Mouse (Mus musculus): ENCODE data around the gene Cacng3. TPM values are rescaled to one million over a fixed set of nuclear protein-coding genes. Genes with fewer than 3 reads are reported as not detected.

The Cacng3 gene
- polyA plus RNA-seq, 1 experiment from 2014 or later, result 0.39 TPM

GRCm38 (mm10) chr7:122728846-122729245 lies 58.6 kb downstream of the Cacng3 start:
- H3K9me3 ChIP-seq (ENCODE audit: control insufficient read depth, low read length), result no peaks in the 10 kb centered on the region
- H3K36me3 ChIP-seq (ENCODE audit: control insufficient read depth, insufficient read depth, low read length), result no peaks in the 10 kb centered on the region
- H3K4me3 ChIP-seq (ENCODE audit: low read depth, low read length), result no peak overlapping the region
- 45% methylated on average over 7 of the region's 7 CpGs for WGBS
- no peaks in the 10 kb centered on the region for H3K27me3 ChIP-seq (replicated peaks; ENCODE audit: control insufficient read depth, insufficient read depth, low read length)
- H3K27ac ChIP-seq (ENCODE audit: low read depth), result no peak overlapping the region
- no peak overlapping the region for H3K4me2 ChIP-seq (ENCODE audit: low read length)
- H3K4me1 ChIP-seq (replicated peaks; ENCODE audit: control insufficient read depth, insufficient read depth, low read length), result no peaks in the 10 kb centered on the region
- DNase-seq (ENCODE audit: low spot score), result no peak
- H3K9ac ChIP-seq (ENCODE audit: low read length), result no peak overlapping the region
- no peak for ATAC-seq (replicated peaks; ENCODE audit: low FRiP score, low TSS enrichment, low read depth)

DNA sequence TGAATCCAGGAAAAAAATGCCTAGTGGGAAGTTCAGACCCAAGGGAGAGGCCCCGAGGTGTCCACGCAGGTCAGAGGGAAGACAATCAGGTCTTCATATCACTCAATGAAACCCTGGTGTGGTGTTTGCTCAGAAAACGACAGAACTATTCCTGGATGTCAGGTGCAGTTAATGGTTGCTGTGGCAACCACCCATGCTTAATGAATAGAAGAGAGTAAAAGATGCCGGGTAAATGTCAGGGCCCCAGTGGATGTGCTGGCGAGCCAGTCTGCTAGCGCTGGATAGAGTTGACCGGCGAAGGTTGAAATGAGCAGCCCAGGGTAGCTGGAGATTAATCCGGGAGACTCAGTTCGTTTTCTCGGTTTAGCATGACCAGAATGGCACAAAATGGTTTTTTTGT lies 65.0 kb downstream of the Cacng3 start:
- Histone ChIP-seq H3K36me3 (ENCODE audit: control insufficient read depth, insufficient read depth, low read length) (no peaks in the 10 kb centered on the region), H3K27me3 (replicated peaks; ENCODE audit: control insufficient read depth, insufficient read depth, low read length) (no peaks in the 10 kb centered on the region), H3K4me1 (replicated peaks; ENCODE audit: control insufficient read depth, insufficient read depth, low read length) (no peaks in the 10 kb centered on the region), H3K9me3 (ENCODE audit: control insufficient read depth, low read length) (no peaks in the 10 kb centered on the region), H3K4me3 (ENCODE audit: low read depth, low read length) (no peak overlapping the region), H3K27ac (ENCODE audit: low read depth) (no peak overlapping the region), H3K4me2 (ENCODE audit: low read length) (no peak overlapping the region), H3K9ac (ENCODE audit: low read length) (no peak overlapping the region)
- no peak for DNase-seq (ENCODE audit: low spot score)
- no peak for ATAC-seq (replicated peaks; ENCODE audit: low FRiP score, low TSS enrichment, low read depth)
- 78% methylated on average over 11 of the region's 11 CpGs for WGBS

DNA sequence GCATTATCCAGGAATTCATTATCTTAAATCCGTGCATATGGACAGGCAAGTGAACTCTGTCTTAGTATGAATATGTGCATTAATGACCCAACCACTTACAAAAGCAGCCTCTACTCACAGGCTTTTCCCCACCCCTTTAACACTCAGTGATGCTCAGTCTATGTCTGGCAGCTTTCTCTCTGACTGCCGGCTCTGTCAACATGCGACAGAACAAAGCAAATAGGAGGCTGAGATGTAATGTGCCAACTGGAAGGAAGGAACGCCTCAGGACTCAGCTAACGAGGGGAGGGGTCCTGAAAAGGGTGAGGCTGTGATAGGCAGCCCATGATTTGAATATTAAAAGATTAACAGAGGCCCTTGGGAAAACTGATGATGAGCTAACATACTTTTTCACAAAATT lies 68.2 kb downstream of the Cacng3 start:
- H3K4me3 ChIP-seq (ENCODE audit: low read depth, low read length), result no peak overlapping the region
- WGBS, result 37% methylated on average over 5 of the region's 5 CpGs

GRCm38 (mm10) chr7:122740663-122741062 lies 70.4 kb downstream of the Cacng3 start:
- Histone ChIP-seq H3K4me1 (replicated peaks; ENCODE audit: control insufficient read depth, insufficient read depth, low read length) (no peaks in the 10 kb centered on the region), H3K36me3 (ENCODE audit: control insufficient read depth, insufficient read depth, low read length) (no peaks in the 10 kb centered on the region), H3K27ac (ENCODE audit: low read depth) (no peak overlapping the region), H3K9ac (ENCODE audit: low read length) (no peak overlapping the region), H3K9me3 (ENCODE audit: control insufficient read depth, low read length) (no peaks in the 10 kb centered on the region), H3K27me3 (replicated peaks; ENCODE audit: control insufficient read depth, insufficient read depth, low read length) (no peaks in the 10 kb centered on the region), H3K4me3 (ENCODE audit: low read depth, low read length) (no peak overlapping the region), H3K4me2 (ENCODE audit: low read length) (no peak overlapping the region)
- DNase-seq (ENCODE audit: low spot score) (no peak), ATAC-seq (replicated peaks; ENCODE audit: low FRiP score, low TSS enrichment, low read depth) (no peak)
- 94% methylated on average over 2 of the region's 2 CpGs for WGBS

More for the DNA sequence above, 68.2 kb downstream of the Cacng3 start:
- ATAC-seq (replicated peaks; ENCODE audit: low FRiP score, low TSS enrichment, low read depth), result no peak
- Histone ChIP-seq H3K4me1 (replicated peaks; ENCODE audit: control insufficient read depth, insufficient read depth, low read length) (no peaks in the 10 kb centered on the region), H3K9me3 (ENCODE audit: control insufficient read depth, low read length) (no peaks in the 10 kb centered on the region), H3K27ac (ENCODE audit: low read depth) (no peak overlapping the region), H3K9ac (ENCODE audit: low read length) (no peak overlapping the region), H3K36me3 (ENCODE audit: control insufficient read depth, insufficient read depth, low read length) (no peaks in the 10 kb centered on the region), H3K4me2 (ENCODE audit: low read length) (no peak overlapping the region), H3K27me3 (replicated peaks; ENCODE audit: control insufficient read depth, insufficient read depth, low read length) (no peaks in the 10 kb centered on the region)
- no peak for DNase-seq (ENCODE audit: low spot score)

GRCm38 (mm10) chr7:122755920-122756603 lies 85.8 kb downstream of the Cacng3 start:
- Histone ChIP-seq H3K4me1 (replicated peaks; ENCODE audit: control insufficient read depth, insufficient read depth, low read length) (no peaks in the 10 kb centered on the region), H3K27me3 (replicated peaks; ENCODE audit: control insufficient read depth, insufficient read depth, low read length) (no peaks in the 10 kb centered on the region), H3K9ac (ENCODE audit: low read length) (no peak overlapping the region), H3K4me2 (ENCODE audit: low read length) (no peak overlapping the region), H3K9me3 (ENCODE audit: control insufficient read depth, low read length) (no peaks in the 10 kb centered on the region), H3K4me3 (ENCODE audit: low read depth, low read length) (no peak overlapping the region), H3K36me3 (ENCODE audit: control insufficient read depth, insufficient read depth, low read length) (no peaks in the 10 kb centered on the region), H3K27ac (ENCODE audit: low read depth) (no peak overlapping the region)
- WGBS, result 84% methylated on average over 5 of the region's 5 CpGs
- ATAC-seq (replicated peaks; ENCODE audit: low FRiP score, low TSS enrichment, low read depth) (no peak), DNase-seq (ENCODE audit: low spot score) (no peak)

DNA sequence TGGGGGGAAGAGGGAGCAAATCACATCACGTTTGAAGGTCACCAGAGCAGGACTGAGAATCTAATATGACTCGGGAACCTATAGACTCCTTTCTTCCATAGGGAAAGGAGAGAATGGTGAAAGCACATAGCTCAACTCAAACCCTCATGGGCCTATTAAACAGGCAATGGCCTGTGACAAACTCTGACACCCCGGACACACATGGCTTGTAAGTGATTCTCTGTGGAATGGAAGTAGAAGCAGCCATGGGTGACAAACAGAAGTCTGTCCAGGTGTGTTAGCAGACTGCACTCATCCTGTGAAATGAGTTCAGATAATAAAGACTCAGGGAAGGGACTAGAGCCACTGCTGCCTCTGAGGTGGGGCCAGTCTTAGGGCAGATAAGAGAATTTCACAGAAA lies 88.4 kb downstream of the Cacng3 start:
- no peak for DNase-seq (ENCODE audit: low spot score)
- Histone ChIP-seq H3K27ac (ENCODE audit: low read depth) (no peak overlapping the region), H3K27me3 (replicated peaks; ENCODE audit: control insufficient read depth, insufficient read depth, low read length) (no peaks in the 10 kb centered on the region), H3K9ac (ENCODE audit: low read length) (no peak overlapping the region), H3K4me1 (replicated peaks; ENCODE audit: control insufficient read depth, insufficient read depth, low read length) (no peaks in the 10 kb centered on the region), H3K4me3 (ENCODE audit: low read depth, low read length) (no peak overlapping the region), H3K36me3 (ENCODE audit: control insufficient read depth, insufficient read depth, low read length) (no peaks in the 10 kb centered on the region), H3K4me2 (ENCODE audit: low read length) (no peak overlapping the region), H3K9me3 (ENCODE audit: control insufficient read depth, low read length) (no peaks in the 10 kb centered on the region)
- no peak for ATAC-seq (replicated peaks; ENCODE audit: low FRiP score, low TSS enrichment, low read depth)
- WGBS, result 60% methylated on average over 3 of the region's 3 CpGs

GRCm38 (mm10) chr7:122764506-122764905 lies 94.2 kb downstream of the Cacng3 start:
- Histone ChIP-seq H3K4me1 (replicated peaks; ENCODE audit: control insufficient read depth, insufficient read depth, low read length) (no peaks in the 10 kb centered on the region), H3K4me3 (ENCODE audit: low read depth, low read length) (no peak overlapping the region), H3K9me3 (ENCODE audit: control insufficient read depth, low read length) (no peaks in the 10 kb centered on the region), H3K36me3 (ENCODE audit: control insufficient read depth, insufficient read depth, low read length) (no peaks in the 10 kb centered on the region), H3K27ac (ENCODE audit: low read depth) (no peak overlapping the region), H3K9ac (ENCODE audit: low read length) (no peak overlapping the region), H3K27me3 (replicated peaks; ENCODE audit: control insufficient read depth, insufficient read depth, low read length) (no peaks in the 10 kb centered on the region), H3K4me2 (ENCODE audit: low read length) (no peak overlapping the region)
- DNase-seq (ENCODE audit: low spot score), result no peak
- ATAC-seq (replicated peaks; ENCODE audit: low FRiP score, low TSS enrichment, low read depth), result no peak
- 81% methylated on average over 5 of the region's 5 CpGs for WGBS

- WGBS, result 87% methylated on average over 27 of the region's 27 CpGs
Observed at GRCm38 (mm10) chr7:122768292-122769020, 98.2 kb downstream of the Cacng3 start.

GRCm38 (mm10) chr7:122779601-122780000 lies 109.3 kb downstream of the Cacng3 start:
- no peaks in the 10 kb centered on the region for H3K36me3 ChIP-seq (ENCODE audit: control insufficient read depth, insufficient read depth, low read length)
- H3K4me1 ChIP-seq (replicated peaks; ENCODE audit: control insufficient read depth, insufficient read depth, low read length), result no peaks in the 10 kb centered on the region
- DNase-seq (ENCODE audit: low spot score) (no peak), ATAC-seq (replicated peaks; ENCODE audit: low FRiP score, low TSS enrichment, low read depth) (no peak)
- 64% methylated on average over 7 of the region's 7 CpGs for WGBS
- H3K27ac ChIP-seq (ENCODE audit: low read depth), result no peak overlapping the region
- no peaks in the 10 kb centered on the region for H3K9me3 ChIP-seq (ENCODE audit: control insufficient read depth, low read length)
- H3K4me2 ChIP-seq (ENCODE audit: low read length), result no peak overlapping the region
- no peaks in the 10 kb centered on the region for H3K27me3 ChIP-seq (replicated peaks; ENCODE audit: control insufficient read depth, insufficient read depth, low read length)
- H3K9ac ChIP-seq (ENCODE audit: low read length), result no peak overlapping the region
- no peak overlapping the region for H3K4me3 ChIP-seq (ENCODE audit: low read depth, low read length)

More at GRCm38 (mm10) chr7:122768292-122769020, 98.2 kb downstream of the Cacng3 start:
- H3K9me3 ChIP-seq (ENCODE audit: control insufficient read depth, low read length), result no peaks in the 10 kb centered on the region
- H3K36me3 ChIP-seq (ENCODE audit: control insufficient read depth, insufficient read depth, low read length), result no peaks in the 10 kb centered on the region
- ATAC-seq (replicated peaks; ENCODE audit: low FRiP score, low TSS enrichment, low read depth) (no peak), DNase-seq (ENCODE audit: low spot score) (no peak)
- no peak overlapping the region for H3K9ac ChIP-seq (ENCODE audit: low read length)
- no peak overlapping the region for H3K4me2 ChIP-seq (ENCODE audit: low read length)
- H3K27me3 ChIP-seq (replicated peaks; ENCODE audit: control insufficient read depth, insufficient read depth, low read length), result no peaks in the 10 kb centered on the region
- H3K4me1 ChIP-seq (replicated peaks; ENCODE audit: control insufficient read depth, insufficient read depth, low read length), result no peaks in the 10 kb centered on the region
- H3K4me3 ChIP-seq (ENCODE audit: low read depth, low read length), result no peak overlapping the region
- H3K27ac ChIP-seq (ENCODE audit: low read depth), result no peak overlapping the region
